Mouse (Mus musculus) heart, postnatal 0 days (tissue): ENCODE measurements around the gene Ehd1. TPM values are rescaled to one million over a fixed set of nuclear protein-coding genes. Genes with fewer than 3 reads are reported as not detected.

Experiments
- ATAC-seq: fragments of 200-750 bp; cut with Nextera tagmentation; 2 replicates; pipeline ENCODE4 v1.8.0; 2017; ENCODE audit warnings: low read depth, moderate number of reproducible peaks, moderate library complexity; ENCODE audit not compliant: insufficient read depth
- DNase-seq: peaks from one replicate; pipeline ENCODE4 v3.0.0-alpha.2; 2016; ENCODE audit warnings: low spot score
- H3K27ac ChIP-seq: fragments of 300-500 bp; sonication (generic); 2 replicates; pipeline ENCODE4 v1.5.1; 2014; ENCODE audit warnings: low read depth, mild to moderate bottlenecking
- H3K27me3 ChIP-seq: fragments of 300-500 bp; sonication (generic); 2 replicates; pipeline ENCODE4 v1.6.1; 2014; ENCODE audit warnings: low read length, mixed read lengths; ENCODE audit not compliant: control insufficient read depth, insufficient read depth
- H3K36me3 ChIP-seq: fragments of 300-500 bp; sonication (generic); replicated peaks from 2 replicates; pipeline ENCODE4 v1.6.1; 2014; ENCODE audit warnings: low read length, mixed read lengths; ENCODE audit not compliant: control insufficient read depth, insufficient read depth
- H3K4me1 ChIP-seq: fragments of 300-500 bp; sonication (generic); 2 replicates; pipeline ENCODE4 v1.6.1; 2014; ENCODE audit warnings: antibody characterized with exemption; ENCODE audit not compliant: control insufficient read depth, insufficient read depth
- H3K4me2 ChIP-seq: fragments of 300-500 bp; sonication (generic); 2 replicates; pipeline ENCODE4 v1.6.1; 2014; ENCODE audit warnings: low read depth, mild to moderate bottlenecking, low read length, moderate library complexity
- H3K4me3 ChIP-seq: fragments of 300-500 bp; sonication (generic); 2 replicates; pipeline ENCODE4 v1.5.1; 2014; ENCODE audit warnings: low read depth, low read length
- H3K9ac ChIP-seq: fragments of 300-500 bp; sonication (generic); replicated peaks from 2 replicates; pipeline ENCODE4 v1.6.1; 2014; ENCODE audit warnings: low read depth, low read length, mixed read lengths
- H3K9me3 ChIP-seq: fragments of 300-500 bp; sonication (generic); replicated peaks from 2 replicates; pipeline ENCODE4 v1.6.1; 2016; ENCODE audit warnings: low read length; ENCODE audit not compliant: control insufficient read depth
- CTCF ChIP-seq: IDR thresholded peaks from 2 replicates; pipeline ENCODE4 v1.5.1; 2016; ENCODE audit warnings: antibody characterized with exemption, control low read depth, low read depth
- EP300 ChIP-seq: IDR thresholded peaks from 2 replicates; pipeline ENCODE4 v1.6.1; 2016; ENCODE audit warnings: antibody characterized with exemption, low read depth
- WGBS: fragments of 180-500 bp; shearing (Covaris S2); extraction: QIAGEN DNeasy Blood & Tissue Kit; methylation state at CpG from one replicate; pipeline ENCODE4 v1.1.7; 2014; 5-methylcytosine and 5-hydroxymethylcytosine counted together
- polyA plus RNA-seq: library from polyadenylated mRNA; unstranded; fragments of >200 nt; fragmentation: Nextera tagmentation; extraction: Ambion mirVana; gene quantifications from 2 replicates; pipeline ENCODE4 v1.2.1, GENCODE M21; 2015
- total RNA-seq: library from RNA; depleted of rRNA; stranded (reverse); fragments of >200 nt; gene quantifications from 2 replicates; pipeline ENCODE4 v1.2.3, GENCODE M21; 2014; ENCODE audit warnings: low replicate concordance

The Ehd1 gene
- total and polyA plus RNA-seq, 2 experiments from 2014 or later: 60.3 to 127 TPM

DNA sequence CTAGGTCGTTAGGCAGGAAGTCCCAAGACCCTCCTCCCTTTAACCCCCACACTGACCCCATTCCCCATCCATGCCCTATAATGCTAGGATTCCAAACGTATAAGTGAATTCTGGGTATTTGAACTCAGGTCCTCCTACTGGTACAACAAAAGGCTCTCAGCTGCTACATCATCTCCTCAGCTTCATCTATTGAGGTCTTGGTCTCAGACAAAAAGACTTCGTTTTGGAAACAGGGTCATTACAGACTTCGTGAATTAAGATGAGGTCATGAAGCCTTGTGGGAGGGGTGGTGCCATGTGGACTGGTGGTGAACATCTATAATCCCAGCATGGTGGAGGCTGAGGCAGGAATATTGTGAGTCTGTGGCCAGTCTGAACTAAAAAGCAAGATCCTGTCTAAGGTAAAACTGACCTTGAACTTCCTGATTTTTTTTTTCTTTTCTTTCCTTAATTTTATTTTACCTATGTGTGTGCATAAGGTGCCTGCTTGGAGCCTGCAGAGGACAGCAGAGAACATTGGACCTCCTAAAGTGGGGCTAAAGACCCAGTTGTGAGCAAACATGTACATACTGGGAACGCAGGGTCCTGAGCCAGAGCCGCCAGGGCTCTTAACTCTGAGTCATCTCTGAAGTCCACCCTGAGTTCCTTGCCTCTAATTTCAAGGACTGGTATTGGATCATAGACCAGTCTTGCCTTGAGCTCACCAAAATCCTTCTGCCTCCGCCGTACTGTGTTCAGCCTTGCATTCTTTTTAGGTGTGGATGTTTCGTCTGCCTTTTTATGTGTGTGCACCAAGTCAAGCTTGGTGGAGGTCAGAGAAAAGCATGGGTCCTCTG lies 57.5 kb downstream of the Ehd1 start:
- Histone ChIP-seq H3K27me3 (no peaks in the 10 kb centered on the region), H3K9me3 (no peaks in the 10 kb centered on the region), H3K4me3 (no peak overlapping the region), H3K9ac (no peak overlapping the region), H3K4me1 (peaks cover 18% of the 10 kb centered on the region), H3K27ac (peak overlapping the region; percentile 79), H3K4me2 (peak overlapping the region; percentile 97), H3K36me3 (peaks cover 22% of the 10 kb centered on the region)
- DNase-seq: no peak
- 64% methylated on average over 9 of the region's 9 CpGs for WGBS
- TF ChIP-seq CTCF (no peak), EP300 (no peak)
- ATAC-seq: 0 out of 2 replicates have a peak, but pooled peaks have one; percentile 0

DNA sequence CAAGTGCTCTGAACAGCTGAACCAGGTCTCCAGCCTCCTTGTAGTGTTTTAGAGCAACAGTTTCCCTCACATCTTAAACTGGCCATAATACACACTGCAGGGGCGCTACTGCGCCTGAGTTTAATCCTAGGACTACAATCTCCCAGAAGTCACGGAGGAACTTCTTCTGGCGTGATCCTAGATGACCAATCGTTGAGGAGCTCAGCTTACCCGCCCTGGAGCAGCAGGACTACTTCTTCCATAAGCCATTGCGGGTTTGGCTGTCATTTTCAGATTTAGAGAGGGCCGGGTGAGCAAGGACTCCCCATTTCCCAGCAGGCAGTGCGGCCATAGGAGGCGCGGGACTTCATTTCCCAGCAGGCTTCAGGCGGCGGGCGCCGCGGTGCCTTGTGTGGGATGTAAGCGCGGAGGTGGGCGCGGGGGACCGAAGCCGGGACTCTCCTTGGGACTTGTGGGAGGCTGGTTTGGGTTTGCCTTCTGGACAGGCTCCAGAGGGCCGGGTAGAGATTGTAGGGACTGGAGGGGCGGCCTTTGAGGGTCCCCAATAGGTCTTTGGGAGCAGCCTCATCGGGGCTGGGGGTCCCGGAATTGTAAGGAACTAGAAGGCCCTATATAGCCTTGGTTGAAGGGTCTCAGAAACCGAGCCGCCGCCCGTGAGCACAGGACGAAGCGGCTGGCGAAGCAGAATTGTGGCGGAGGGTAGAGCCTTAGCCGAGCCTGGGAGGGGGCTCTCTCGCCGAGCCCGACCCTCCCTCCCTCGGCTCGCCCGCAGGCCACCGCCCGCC lies 58.3 kb downstream of the Ehd1 start, which contains the start of gene Men1:
Gene Men1 (plus strand): TSS at position 307 of the 785 bp plus-strand sequence.
- peak; percentile 40; the same call in 1 of the 2 replicates for TF ChIP-seq CTCF
- no peak for TF ChIP-seq EP300
- ATAC-seq: peak; percentile 93
- H3K4me3 ChIP-seq: peak within 1 kb of the TSS; percentile 78

DNA sequence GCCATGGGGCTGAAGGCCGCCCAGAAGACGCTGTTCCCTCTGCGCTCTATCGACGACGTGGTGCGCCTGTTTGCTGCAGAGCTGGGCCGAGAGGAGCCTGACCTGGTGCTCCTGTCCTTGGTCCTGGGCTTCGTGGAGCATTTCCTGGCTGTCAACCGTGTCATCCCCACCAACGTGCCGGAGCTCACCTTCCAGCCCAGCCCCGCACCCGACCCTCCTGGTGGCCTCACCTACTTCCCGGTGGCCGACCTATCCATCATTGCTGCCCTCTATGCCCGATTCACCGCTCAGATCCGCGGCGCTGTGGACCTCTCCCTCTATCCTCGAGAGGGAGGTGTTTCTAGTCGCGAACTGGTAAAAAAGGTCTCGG lies 58.9 kb downstream of the Ehd1 start:
- H3K36me3 ChIP-seq: peaks cover 34% of the 10 kb centered on the region
- TF ChIP-seq EP300: no peak
- no peak for TF ChIP-seq CTCF
- DNase-seq: no peak
- ATAC-seq: peak; percentile 7; the same call in 1 of the 2 replicates
- H3K27me3 ChIP-seq: no peaks in the 10 kb centered on the region
- 0% methylated on average over 21 of the region's 25 CpGs for WGBS
- H3K4me2 ChIP-seq: peak overlapping the region; percentile 97
- H3K9ac ChIP-seq: peak overlapping the region; percentile 65
- peak overlapping the region; percentile 78 for H3K4me3 ChIP-seq
- H3K4me1 ChIP-seq: peaks cover 20% of the 10 kb centered on the region
- H3K9me3 ChIP-seq: no peaks in the 10 kb centered on the region
- H3K27ac ChIP-seq: peak overlapping the region; percentile 33

More for the DNA sequence above, 58.3 kb downstream of the Ehd1 start, which contains the start of gene Men1:
- Histone ChIP-seq H3K9me3 (no peaks in the 10 kb centered on the region), H3K36me3 (peaks cover 31% of the 10 kb centered on the region), H3K9ac (peak within 1 kb of the TSS; percentile 65), H3K4me2 (peak within 1 kb of the TSS; percentile 97), H3K27me3 (no peaks in the 10 kb centered on the region), H3K27ac (peak within 1 kb of the TSS; percentile 79), H3K4me1 (peaks cover 18% of the 10 kb centered on the region)
- peak; percentile 99 for DNase-seq
- WGBS: under 1% methylated on average over 35 of the region's 43 CpGs

DNA sequence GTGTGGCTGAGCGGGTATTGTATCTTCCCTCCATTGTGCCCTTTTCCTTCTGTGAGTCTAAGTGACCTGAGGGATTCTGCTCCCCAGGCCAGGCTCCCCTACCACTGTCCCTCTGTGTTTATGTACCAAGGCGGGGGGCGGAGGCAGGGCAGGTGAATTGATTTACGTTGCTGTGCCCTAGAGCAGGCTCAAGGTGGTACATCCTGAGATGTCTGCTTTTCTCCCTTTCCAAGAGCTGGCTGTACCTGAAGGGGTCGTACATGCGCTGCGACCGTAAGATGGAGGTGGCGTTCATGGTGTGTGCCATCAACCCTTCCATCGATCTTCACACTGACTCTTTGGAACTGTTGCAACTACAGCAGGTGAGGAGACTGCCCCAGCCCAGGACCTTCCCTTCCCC lies 60.4 kb downstream of the Ehd1 start:
- no peak overlapping the region for H3K9ac ChIP-seq

DNA sequence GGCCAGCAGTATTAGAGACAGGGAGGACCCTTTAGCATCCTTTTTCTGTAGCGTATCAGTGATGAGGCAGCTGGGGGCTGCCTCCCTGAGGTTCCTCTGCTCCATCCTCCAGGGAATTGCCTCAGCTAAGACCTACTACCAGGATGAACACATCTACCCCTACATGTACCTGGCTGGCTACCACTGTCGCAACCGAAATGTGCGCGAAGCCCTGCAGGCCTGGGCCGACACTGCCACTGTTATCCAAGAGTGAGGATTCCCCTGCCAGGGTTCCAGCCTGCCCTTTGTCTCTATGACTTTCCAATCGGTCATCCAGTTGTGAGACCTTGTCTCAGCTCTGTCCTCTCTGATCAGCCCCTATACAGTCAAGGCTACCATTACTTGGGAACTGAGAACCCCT lies 61.6 kb downstream of the Ehd1 start:
- 93% methylated on average over 7 of the region's 7 CpGs for WGBS
- no peak overlapping the region for H3K9ac ChIP-seq
- no peak for DNase-seq
- TF ChIP-seq EP300 (no peak), CTCF (no peak)
- no peaks in the 10 kb centered on the region for H3K9me3 ChIP-seq
- H3K4me2 ChIP-seq: no peak overlapping the region
- H3K36me3 ChIP-seq: peaks cover 34% of the 10 kb centered on the region
- ATAC-seq: no peak
- H3K27me3 ChIP-seq: no peaks in the 10 kb centered on the region
- peaks cover 19% of the 10 kb centered on the region for H3K4me1 ChIP-seq
- H3K27ac ChIP-seq: no peak overlapping the region
- H3K4me3 ChIP-seq: no peak overlapping the region

More for the DNA sequence above, 60.4 kb downstream of the Ehd1 start:
- Histone ChIP-seq H3K4me2 (peak overlapping the region; percentile 97; the same call in 1 of the 2 replicates), H3K27me3 (no peaks in the 10 kb centered on the region), H3K36me3 (peaks cover 34% of the 10 kb centered on the region), H3K4me1 (peaks cover 20% of the 10 kb centered on the region), H3K9me3 (no peaks in the 10 kb centered on the region), H3K4me3 (no peak overlapping the region), H3K27ac (no peak overlapping the region)
- 95% methylated on average over 10 of the region's 10 CpGs for WGBS
- DNase-seq: no peak
- TF ChIP-seq EP300 (no peak), CTCF (no peak)
- ATAC-seq: no peak
